Mouse (Mus musculus) hindbrain, embryonic 11.5 days (tissue): Measurements from ENCODE around the gene Lingo3. TPM values are rescaled to one million over a fixed set of nuclear protein-coding genes. Genes with fewer than 3 reads are reported as not detected.

Experiments
- ATAC-seq: fragments of 200-750 bp; cut with Nextera tagmentation; 2 replicates; pipeline ENCODE4 v1.8.0; 2017; ENCODE audit warnings: mild to moderate bottlenecking, moderate TSS enrichment, moderate library complexity; ENCODE audit not compliant: low FRiP score
- DNase-seq: peaks from one replicate; pipeline ENCODE4 v3.0.0-alpha.2; 2015; ENCODE audit warnings: low spot score
- H3K27ac ChIP-seq: fragments of 300-500 bp; sonication (generic); 2 replicates; pipeline ENCODE4 v1.5.1; 2014; ENCODE audit warnings: mild to moderate bottlenecking, low read depth, low read length
- H3K27me3 ChIP-seq: fragments of 300-500 bp; sonication (generic); 2 replicates; pipeline ENCODE4 v1.6.1; 2014; ENCODE audit warnings: mild to moderate bottlenecking, low read length, moderate library complexity, mixed read lengths; ENCODE audit not compliant: control insufficient read depth, insufficient read depth
- H3K36me3 ChIP-seq: fragments of 300-500 bp; sonication (generic); 2 replicates; pipeline ENCODE4 v1.6.1; 2014; ENCODE audit warnings: mild to moderate bottlenecking, low read length, moderate library complexity, mixed read lengths; ENCODE audit not compliant: control insufficient read depth, insufficient read depth
- H3K4me1 ChIP-seq: fragments of 300-500 bp; sonication (generic); replicated peaks from 2 replicates; pipeline ENCODE4 v1.6.1; 2014; ENCODE audit warnings: low read length, mixed read lengths; ENCODE audit not compliant: control insufficient read depth, insufficient read depth
- H3K4me2 ChIP-seq: fragments of 300-500 bp; sonication (generic); replicated peaks from 2 replicates; pipeline ENCODE4 v1.6.1; 2014; ENCODE audit warnings: mild to moderate bottlenecking, low read depth, low read length
- H3K4me3 ChIP-seq: fragments of 300-500 bp; sonication (generic); 2 replicates; pipeline ENCODE4 v1.5.1; 2014; ENCODE audit warnings: low read depth, low read length
- H3K9ac ChIP-seq: fragments of 300-500 bp; sonication (generic); 2 replicates; pipeline ENCODE4 v1.6.1; 2014; ENCODE audit warnings: low read depth, low read length
- H3K9me3 ChIP-seq: fragments of 300-500 bp; sonication (generic); 2 replicates; pipeline ENCODE4 v1.6.1; 2016; ENCODE audit warnings: low read length; ENCODE audit not compliant: control insufficient read depth
- WGBS: fragments of 180-500 bp; shearing (Covaris S2); extraction: QIAGEN DNeasy Blood & Tissue Kit; methylation state at CpG from one replicate; pipeline ENCODE4 v1.1.7; 2014; 5-methylcytosine and 5-hydroxymethylcytosine counted together
- polyA plus RNA-seq: library from polyadenylated mRNA; unstranded; fragments of >200 nt; fragmentation: Nextera tagmentation; extraction: Ambion mirVana; gene quantifications from 2 replicates; pipeline ENCODE4 v1.2.1, GENCODE M21; 2014

Lingo3 gene
- polyA plus RNA-seq, 1 experiment from 2014 or later = 0.29 TPM

DNA sequence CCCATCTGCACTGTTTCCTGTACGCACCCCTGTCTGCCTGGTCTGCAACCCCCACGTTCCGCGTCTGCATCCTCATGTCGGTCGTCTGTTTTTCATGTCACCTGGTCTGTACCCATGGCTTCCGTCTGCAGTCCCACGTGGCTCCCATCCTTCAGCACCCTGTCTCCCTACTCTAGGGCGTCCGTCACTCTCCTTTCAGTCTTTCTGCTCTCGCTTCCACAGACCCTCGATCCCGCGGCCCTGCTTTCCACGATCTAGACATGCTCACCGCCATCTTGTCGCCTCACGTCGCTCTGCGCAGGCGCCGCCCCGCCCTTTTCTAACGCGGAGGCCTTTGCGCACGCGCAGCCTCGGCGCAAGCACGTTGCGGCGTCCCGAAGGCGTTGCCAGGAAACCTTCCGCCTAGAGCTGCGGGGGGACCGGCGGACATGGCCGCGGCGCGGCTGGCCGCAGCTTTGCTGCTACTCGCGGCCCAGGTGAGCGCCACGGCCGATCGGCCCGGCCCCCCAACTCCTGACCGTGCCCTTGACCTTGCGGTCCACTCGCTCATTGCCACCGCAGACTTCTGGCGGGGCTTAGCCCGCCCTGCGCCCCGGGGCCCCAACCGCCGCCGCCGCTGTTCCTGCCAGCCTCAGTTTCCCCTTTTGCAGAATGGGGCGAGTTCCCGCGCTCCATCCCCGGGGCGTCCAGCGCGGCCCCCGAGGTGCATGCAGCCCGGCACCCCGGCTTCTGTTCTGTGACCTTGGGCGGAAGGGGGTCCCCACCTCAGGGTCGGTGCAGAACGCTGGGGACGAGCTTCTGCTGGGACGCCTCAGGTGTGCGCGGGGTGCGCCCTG is 11.3 kb upstream of the Lingo3 start, which contains the start of the genes Lsm7 and Sppl2b:
Gene Lsm7 (minus strand): TSS at position 297 of the 836 bp plus-strand sequence.
Gene Sppl2b (plus strand): TSS at position 363 of the 836 bp plus-strand sequence.
- under 1% methylated on average over 81 of the region's 81 CpGs for WGBS
- Histone ChIP-seq H3K4me2 (peak within 1 kb of the TSS; percentile 98), H3K27me3 (no peaks in the 10 kb centered on the region), H3K4me3 (peak within 1 kb of the TSS; percentile 92), H3K27ac (peak within 1 kb of the TSS; percentile 45; the same call in 1 of the 2 replicates), H3K9me3 (no peaks in the 10 kb centered on the region), H3K4me1 (peaks cover 6% of the 10 kb centered on the region; the same call in 1 of the 2 replicates), H3K9ac (peak within 1 kb of the TSS; percentile 90), H3K36me3 (no peaks in the 10 kb centered on the region)
- peak; percentile 99 for DNase-seq
- peak; percentile 77 for ATAC-seq

- Histone ChIP-seq H3K9me3 (no peaks in the 10 kb centered on the region), H3K4me3 (no peak overlapping the region), H3K27me3 (peaks cover 19% of the 10 kb centered on the region), H3K4me2 (no peak overlapping the region), H3K27ac (no peak overlapping the region), H3K4me1 (no peaks in the 10 kb centered on the region; the same call in 1 of the 2 replicates), H3K36me3 (no peaks in the 10 kb centered on the region), H3K9ac (no peak overlapping the region)
- DNase-seq (no peak), ATAC-seq (no peak)
- WGBS = 12% methylated on average over 10 of the region's 10 CpGs
Measured at GRCm38 (mm10) chr10:80848571-80848970, 4.7 kb upstream of the Lingo3 start.

DNA sequence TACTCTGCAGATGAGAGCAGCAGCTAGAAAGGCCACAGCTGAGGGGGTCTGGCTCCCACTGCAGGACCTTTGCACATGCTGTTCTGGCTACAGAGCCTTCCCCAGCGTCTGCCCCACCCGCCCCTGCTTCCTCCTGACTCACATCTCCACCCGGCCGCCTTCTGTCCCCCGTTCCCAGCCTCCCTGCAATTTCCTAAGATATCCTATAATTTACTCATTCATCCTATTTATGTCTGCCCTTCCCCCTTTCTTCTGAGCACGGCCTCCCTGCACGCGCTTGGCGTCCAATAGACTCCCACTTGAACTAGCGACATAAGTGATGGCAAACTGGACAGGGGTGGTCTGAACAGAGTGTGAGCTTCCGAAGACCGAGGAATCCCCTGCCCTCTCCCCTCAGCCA is 1.9 kb upstream of the Lingo3 start:
- H3K9me3 ChIP-seq = no peaks in the 10 kb centered on the region
- no peaks in the 10 kb centered on the region; the same call in 1 of the 2 replicates for H3K4me1 ChIP-seq
- no peak overlapping the region for H3K4me3 ChIP-seq
- H3K9ac ChIP-seq = no peak overlapping the region
- peaks cover 38% of the 10 kb centered on the region for H3K27me3 ChIP-seq
- no peak overlapping the region for H3K27ac ChIP-seq
- WGBS = 93% methylated on average over 12 of the region's 12 CpGs
- H3K4me2 ChIP-seq = no peak overlapping the region
- no peak for DNase-seq
- ATAC-seq = no peak
- no peaks in the 10 kb centered on the region for H3K36me3 ChIP-seq

DNA sequence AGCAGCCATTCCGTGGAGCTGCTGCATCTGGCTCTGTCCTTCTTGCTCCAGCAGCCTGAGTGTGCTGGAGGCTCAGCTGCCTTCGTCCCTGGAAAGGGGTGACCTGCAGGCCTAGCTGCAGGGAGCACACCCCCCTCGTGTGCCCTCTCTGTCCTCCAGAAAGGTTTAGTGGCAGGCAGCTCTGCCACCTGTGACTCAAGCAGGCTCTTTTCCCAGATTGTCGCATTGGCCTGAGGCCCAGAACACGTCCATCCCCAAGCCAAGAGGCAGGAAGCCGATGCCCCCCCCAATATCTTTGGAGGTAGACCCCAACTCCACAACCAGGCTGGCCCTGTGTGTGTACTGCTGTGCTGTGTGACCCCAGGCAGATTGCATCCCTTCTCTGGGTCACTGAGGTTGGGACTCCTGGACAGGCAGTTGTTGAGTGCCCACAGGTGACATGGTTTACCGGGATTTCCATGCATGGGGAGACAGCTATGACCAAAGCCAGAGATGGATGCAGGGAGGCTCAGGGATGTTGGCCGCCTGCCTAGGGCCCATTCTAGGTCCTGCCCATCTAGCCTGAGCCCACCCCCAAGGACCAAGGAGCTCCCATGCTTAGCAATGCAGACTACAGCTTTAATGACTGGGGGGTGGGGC is 1.3 kb upstream of the Lingo3 start:
- H3K9ac ChIP-seq = no peak overlapping the region
- no peak overlapping the region for H3K4me3 ChIP-seq
- no peaks in the 10 kb centered on the region for H3K36me3 ChIP-seq
- no peaks in the 10 kb centered on the region; the same call in 1 of the 2 replicates for H3K4me1 ChIP-seq
- 55% methylated on average over 8 of the region's 8 CpGs for WGBS
- no peak for DNase-seq
- no peak for ATAC-seq
- no peak overlapping the region for H3K27ac ChIP-seq
- H3K9me3 ChIP-seq = no peaks in the 10 kb centered on the region
- no peak overlapping the region for H3K4me2 ChIP-seq
- H3K27me3 ChIP-seq = peaks cover 38% of the 10 kb centered on the region

GRCm38 (mm10) chr10:80843087-80843930 is 530 bp downstream of the Lingo3 start:
- peaks cover 38% of the 10 kb centered on the region for H3K27me3 ChIP-seq
- no peak overlapping the region for H3K27ac ChIP-seq
- no peaks in the 10 kb centered on the region; the same call in 1 of the 2 replicates for H3K4me1 ChIP-seq
- H3K9ac ChIP-seq = peak overlapping the region; percentile 47
- 13% methylated on average over 27 of the region's 32 CpGs for WGBS
- peak overlapping the region; percentile 72 for H3K4me2 ChIP-seq
- DNase-seq = no peak
- no peak for ATAC-seq
- H3K4me3 ChIP-seq = peak overlapping the region; percentile 31
- H3K9me3 ChIP-seq = no peaks in the 10 kb centered on the region
- H3K36me3 ChIP-seq = no peaks in the 10 kb centered on the region

- H3K4me1 ChIP-seq = no peaks in the 10 kb centered on the region; the same call in 1 of the 2 replicates
- no peak for ATAC-seq
- 84% methylated on average over 15 of the region's 15 CpGs for WGBS
- H3K27me3 ChIP-seq = peaks cover 38% of the 10 kb centered on the region
- no peak overlapping the region for H3K9ac ChIP-seq
- H3K9me3 ChIP-seq = no peaks in the 10 kb centered on the region
- no peak overlapping the region for H3K4me2 ChIP-seq
- H3K4me3 ChIP-seq = no peak overlapping the region
- no peak for DNase-seq
- no peaks in the 10 kb centered on the region for H3K36me3 ChIP-seq
- no peak overlapping the region for H3K27ac ChIP-seq
Measured at GRCm38 (mm10) chr10:80842334-80842733, 1.5 kb downstream of the Lingo3 start.

DNA sequence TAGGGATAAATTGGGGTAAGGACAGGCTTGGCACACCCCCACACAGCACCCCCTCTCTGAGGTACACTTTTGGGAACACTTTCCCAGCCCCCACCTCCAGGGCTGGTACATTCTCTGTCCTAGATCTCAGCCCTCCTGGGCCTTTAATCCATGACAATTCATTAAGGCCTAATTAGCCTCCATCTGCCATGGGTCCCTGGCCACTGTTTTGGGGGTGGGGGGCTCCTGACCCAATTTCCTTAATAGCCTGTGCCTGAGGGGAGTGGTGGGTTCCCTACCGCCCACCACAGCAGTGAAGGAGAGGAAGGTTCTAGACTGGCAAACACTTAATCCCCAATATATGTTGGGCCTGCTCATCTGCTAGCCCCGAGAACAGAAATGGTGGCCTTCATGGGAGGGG is 2.2 kb downstream of the Lingo3 start:
- no peak overlapping the region for H3K27ac ChIP-seq
- ATAC-seq (no peak), DNase-seq (no peak)
- H3K36me3 ChIP-seq = no peaks in the 10 kb centered on the region
- WGBS = 93% methylated on average over 2 of the region's 2 CpGs
- H3K9me3 ChIP-seq = no peaks in the 10 kb centered on the region
- no peak overlapping the region for H3K4me2 ChIP-seq
- peaks cover 40% of the 10 kb centered on the region for H3K27me3 ChIP-seq
- no peak overlapping the region for H3K9ac ChIP-seq
- no peaks in the 10 kb centered on the region; the same call in 1 of the 2 replicates for H3K4me1 ChIP-seq
- no peak overlapping the region for H3K4me3 ChIP-seq

GRCm38 (mm10) chr10:80839848-80840247 is 4.0 kb downstream of the Lingo3 start:
- no peak overlapping the region for H3K9ac ChIP-seq
- no peak overlapping the region for H3K4me2 ChIP-seq
- no peaks in the 10 kb centered on the region for H3K36me3 ChIP-seq
- ATAC-seq = no peak
- no peak overlapping the region for H3K4me3 ChIP-seq
- peaks cover 52% of the 10 kb centered on the region for H3K27me3 ChIP-seq
- no peaks in the 10 kb centered on the region for H3K9me3 ChIP-seq
- 61% methylated on average over 6 of the region's 6 CpGs for WGBS
- no peak for DNase-seq
- H3K27ac ChIP-seq = no peak overlapping the region
- H3K4me1 ChIP-seq = no peaks in the 10 kb centered on the region; the same call in none of the 2 replicates
